Mouse (Mus musculus) spleen, postnatal 0 days (tissue): ENCODE measurements around the gene Trir. TPM values are rescaled to one million over a fixed set of nuclear protein-coding genes. Genes with fewer than 3 reads are reported as not detected.

ENCODE experiments used
- polyA plus RNA-seq: library from polyadenylated mRNA; unstranded; fragments of >200 nt; fragmentation: Nextera tagmentation; extraction: Ambion mirVana; gene quantifications from 2 replicates; pipeline ENCODE4 v1.2.1, GENCODE M21; 2015

Trir gene
- 96.0 and 106 TPM in 2 replicates for polyA plus RNA-seq

DNA sequence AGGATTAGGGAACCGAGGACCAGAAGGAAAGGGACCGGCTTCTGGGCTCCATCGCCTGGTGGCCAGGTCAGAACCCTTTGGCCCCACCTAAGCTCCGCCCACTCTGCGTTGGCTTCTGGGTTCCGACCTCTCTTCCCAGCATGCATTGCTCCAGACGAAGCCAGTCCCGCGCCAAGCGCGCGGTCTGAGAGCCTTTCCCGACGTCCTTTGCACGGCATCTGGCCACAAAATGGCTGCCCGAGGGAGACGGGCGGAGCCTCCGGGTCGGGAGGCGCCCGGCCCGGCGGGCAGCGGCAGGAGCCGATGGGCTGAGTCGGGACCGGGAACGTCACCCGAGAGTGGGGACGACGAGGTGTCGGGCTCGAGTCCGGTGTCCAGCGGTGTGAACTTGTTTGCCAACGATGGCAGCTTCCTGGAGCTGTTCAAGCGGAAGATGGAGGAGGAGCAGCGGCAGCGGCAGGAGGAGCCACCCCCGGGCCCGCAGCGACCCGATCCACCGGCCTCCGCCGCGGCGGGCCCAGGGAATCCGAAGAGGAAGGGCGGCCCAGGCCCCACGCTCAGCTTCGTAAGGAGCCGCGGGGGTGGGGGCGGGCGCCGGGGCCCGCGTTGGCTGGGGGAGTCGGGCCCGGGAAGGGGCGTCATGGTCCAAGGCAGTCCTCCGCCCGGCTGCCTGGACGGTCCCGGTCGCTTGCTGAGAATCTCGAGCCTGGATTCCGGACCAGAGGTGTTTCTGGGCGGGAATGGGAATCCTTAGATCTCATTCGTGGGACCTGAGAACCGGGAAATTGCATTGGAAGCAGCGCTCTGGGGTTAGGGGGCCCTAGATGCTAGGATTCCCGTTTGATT, at the start of gene Trir:
Gene Trir, plus strand, starts transcription at position 154 of the 846 bp plus-strand sequence.

GRCm38 (mm10) chr8:84978248-84978940, 48.2 kb upstream of the Trir start, which contains the start of gene Junb:
Junb (minus strand) TSS chr8:84978718.

DNA sequence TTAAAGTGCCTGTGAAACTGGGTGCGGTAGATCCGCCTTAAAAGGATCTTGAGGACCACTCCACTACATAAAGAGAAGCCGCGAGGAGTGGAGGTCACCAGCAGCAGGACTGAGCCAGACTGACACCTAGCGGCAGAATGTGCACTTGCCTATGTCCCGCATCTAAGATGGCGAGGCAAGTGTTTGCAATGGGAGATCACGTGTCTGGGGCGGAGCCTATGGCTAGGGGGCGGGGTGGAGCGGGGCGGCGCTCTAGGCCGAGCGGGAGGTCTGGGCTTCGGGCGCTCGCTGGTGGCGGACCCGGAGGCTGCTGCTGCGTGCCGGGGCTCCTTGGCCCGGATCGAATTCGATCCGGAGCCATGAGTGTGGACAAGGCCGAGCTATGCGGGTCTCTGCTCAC, 36.3 kb upstream of the Trir start, which contains the start of gene Hook2:
Gene Hook2, plus strand, starts transcription at position 255 of the 400 bp plus-strand sequence.

GRCm38 (mm10) chr8:85014431-85014830, 12.2 kb upstream of the Trir start, which contains the start of gene Best2:
Best2 (minus strand) TSS chr8:85014531.

DNA sequence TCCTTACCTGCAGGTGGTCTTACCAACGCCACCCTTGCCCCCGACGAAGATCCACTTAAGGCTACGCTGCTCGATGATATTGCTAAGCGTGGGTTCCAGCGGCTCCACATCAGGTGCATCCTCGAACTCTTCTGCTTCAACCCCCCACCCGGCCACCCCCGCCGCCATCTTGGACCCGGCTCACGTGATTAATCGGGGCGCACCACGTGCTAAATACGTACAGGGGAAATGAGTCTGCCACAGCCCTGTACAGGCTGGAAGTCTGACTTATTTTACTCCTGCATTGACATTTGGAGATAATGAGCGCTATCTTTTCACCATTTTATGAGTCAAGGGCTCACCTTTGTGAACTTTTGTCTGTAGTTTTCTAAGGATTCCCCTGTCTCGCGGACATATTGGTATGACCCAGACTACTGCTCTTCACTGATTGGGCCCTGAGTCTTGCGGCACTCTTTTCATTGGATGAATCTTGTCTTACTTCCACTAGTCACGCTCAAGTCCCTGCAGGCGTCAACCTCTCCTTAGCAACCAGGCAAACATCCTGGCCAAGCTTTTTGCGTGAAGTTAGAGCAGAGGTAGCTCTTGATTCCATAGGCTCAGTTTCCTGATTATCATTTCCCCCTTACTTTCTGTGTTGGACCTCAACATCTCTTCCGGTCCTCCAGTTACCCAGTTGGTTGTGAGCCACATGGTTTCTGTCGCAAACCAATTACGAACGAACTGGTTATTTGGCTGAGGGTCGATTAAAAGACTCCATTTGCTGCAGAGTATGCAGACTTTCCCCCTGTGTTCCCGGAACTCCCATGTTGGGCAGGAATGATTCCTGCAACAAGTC, 1.3 kb upstream of the Trir start, which contains the start of gene Asna1:
Gene Asna1, minus strand, starts transcription at position 184 of the 835 bp plus-strand sequence.

DNA sequence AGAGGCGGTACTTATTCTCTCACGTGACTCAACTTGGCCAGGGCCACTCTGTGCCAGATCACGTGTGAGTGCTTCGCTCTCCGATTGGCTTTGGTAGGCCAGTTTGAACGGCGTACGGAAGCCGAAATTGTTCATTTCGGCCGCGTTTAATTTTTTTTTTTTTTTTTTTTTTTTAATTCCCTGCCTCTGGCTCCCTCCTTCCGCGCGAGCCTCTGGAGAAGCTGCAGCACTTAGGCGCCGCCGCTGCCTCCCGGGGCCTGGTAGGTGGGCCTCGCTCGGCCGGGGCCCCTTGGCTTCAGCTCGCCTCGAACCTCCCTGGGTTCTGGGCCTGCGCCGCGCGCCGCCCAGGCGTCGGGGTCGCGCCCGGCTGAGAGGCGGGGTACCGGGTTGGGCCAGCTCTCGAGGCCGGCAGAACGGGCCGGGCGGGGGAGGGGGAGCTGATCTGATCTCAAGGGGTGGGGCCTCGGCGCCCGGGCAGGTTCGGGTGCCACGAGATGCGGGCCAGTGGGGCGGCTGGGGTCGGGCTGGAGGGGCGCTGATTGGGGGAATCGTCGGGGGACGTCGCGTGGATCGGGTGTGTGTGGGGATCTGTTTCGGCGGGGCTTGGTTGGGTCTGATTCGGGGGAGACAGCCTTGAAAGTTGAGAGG, 10.2 kb downstream of the Trir start, which contains the start of gene Tnpo2:
Gene Tnpo2, plus strand, starts transcription at position 198 of the 648 bp plus-strand sequence.

GRCm38 (mm10) chr8:85059879-85060616, 33.4 kb downstream of the Trir start, which contains the start of gene Fbxw9:
Fbxw9 (plus strand) TSS chr8:85060055.

DNA sequence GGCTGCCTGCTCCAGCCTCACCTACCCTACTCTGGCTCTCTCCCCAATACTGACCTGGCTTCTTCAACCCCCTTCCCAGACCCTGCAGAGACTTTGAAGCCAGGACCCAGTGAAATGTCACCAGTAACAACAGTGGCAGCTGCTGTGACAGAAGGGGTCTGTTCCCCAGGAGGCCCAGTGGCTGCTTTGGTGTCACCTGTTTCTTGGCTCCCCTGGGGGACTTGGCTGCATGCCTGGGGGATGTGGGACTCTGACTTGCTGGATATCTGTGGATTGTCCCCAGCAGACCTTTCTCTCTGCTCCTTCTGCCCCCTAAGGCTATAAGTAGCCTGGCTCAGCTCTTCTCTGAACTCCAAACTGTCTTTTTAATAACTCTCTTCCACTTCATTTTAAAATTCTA, 41.4 kb downstream of the Trir start, which contains the start of gene Gm5741:
Gene Gm5741, minus strand, starts transcription at position 1 of the 400 bp plus-strand sequence.

DNA sequence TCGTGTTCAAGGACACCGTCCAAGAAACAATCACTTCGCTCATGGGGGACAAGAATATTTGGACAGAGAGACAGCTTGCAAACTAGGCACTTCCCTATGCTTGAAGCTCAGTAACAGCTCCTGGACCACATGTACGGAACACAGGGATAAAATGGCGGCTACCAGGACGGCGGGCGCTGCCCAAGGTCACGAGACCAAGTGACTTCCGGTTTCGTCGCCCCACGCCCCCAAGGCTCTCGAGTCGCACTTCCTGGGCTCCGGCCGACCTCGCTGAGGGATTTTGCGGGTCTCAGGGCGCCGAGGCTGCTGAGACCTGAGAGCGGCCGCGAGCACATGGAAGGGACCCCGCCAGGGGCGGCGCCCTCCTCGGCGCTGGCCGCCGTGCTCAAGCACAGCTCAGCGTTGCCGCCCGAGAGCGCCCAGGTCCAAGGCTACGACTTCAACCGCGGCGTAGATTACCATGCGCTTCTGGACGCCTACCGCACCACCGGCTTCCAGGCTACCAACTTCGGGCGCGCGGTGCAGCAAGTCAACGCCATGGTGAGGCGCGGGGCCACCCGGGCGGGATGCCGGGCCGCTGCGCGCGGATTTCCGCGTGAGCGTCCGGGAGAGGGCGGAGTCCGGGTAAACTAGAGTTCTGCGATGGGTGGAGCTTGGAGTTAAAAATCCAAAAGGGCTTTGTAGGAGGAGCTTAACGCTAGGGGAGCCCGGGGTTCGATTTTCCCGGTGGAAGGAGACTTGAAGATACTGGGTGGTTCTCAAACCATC, 45.1 kb downstream of the Trir start, which contains the start of gene Dhps:
Gene Dhps, plus strand, starts transcription at position 244 of the 768 bp plus-strand sequence.

Other genes with a start within 250 kb of the Trir start
- gene Nfix, start 226.5 kb upstream of the Trir start, polyA plus RNA-seq, result 14.2 and 15.5 TPM in 2 replicates
- gene Dand5, start 204.0 kb upstream of the Trir start, polyA plus RNA-seq, result 3.4 and 3.7 TPM in 2 replicates
- 42.0 and 45.4 TPM in 2 replicates for gene Gadd45gip1, start 195.3 kb upstream of the Trir start, polyA plus RNA-seq
- gene Rad23a, start 186.2 kb upstream of the Trir start, polyA plus RNA-seq, result 257 and 273 TPM in 2 replicates
- gene Calr, start 179.9 kb upstream of the Trir start, polyA plus RNA-seq, result 262 and 293 TPM in 2 replicates
- 63.1 and 64.4 TPM in 2 replicates for gene Farsa, start 169.8 kb upstream of the Trir start, polyA plus RNA-seq
- 100 and 115 TPM in 2 replicates for gene Syce2, start 154.7 kb upstream of the Trir start, polyA plus RNA-seq
- 22.5 and 24.8 TPM in 2 replicates for gene Gcdh, start 132.9 kb upstream of the Trir start, polyA plus RNA-seq
- 323 and 405 TPM in 2 replicates for gene Klf1, start 124.9 kb upstream of the Trir start, polyA plus RNA-seq
- gene Dnase2a, start 118.3 kb upstream of the Trir start, polyA plus RNA-seq, result 29.2 TPM in 2 replicates
- 0.22 and 0.30 TPM in 2 replicates for gene Mast1, start 89.5 kb upstream of the Trir start, polyA plus RNA-seq
- 0.19 TPM in 1 of 2 replicates, not detected in the other for gene Rtbdn, start 79.8 kb upstream of the Trir start, polyA plus RNA-seq
- not detected in 2 replicates for gene Gm49661, start 57.4 kb upstream of the Trir start, polyA plus RNA-seq
- gene Prdx2, start 57.2 kb upstream of the Trir start, polyA plus RNA-seq, result 1,795 and 2,054 TPM in 2 replicates
- 139 and 165 TPM in 2 replicates for gene Rnaseh2a, start 57.1 kb upstream of the Trir start, polyA plus RNA-seq
- 22.6 and 26.1 TPM in 2 replicates for gene Junb, start 48.1 kb upstream of the Trir start, polyA plus RNA-seq
- 5.2 and 5.7 TPM in 2 replicates for gene Hook2, start 36.2 kb upstream of the Trir start, polyA plus RNA-seq
- gene Best2, start 12.3 kb upstream of the Trir start, polyA plus RNA-seq, result 0.08 TPM in 1 of 2 replicates, not detected in the other
- 59.9 and 62.1 TPM in 2 replicates for gene Asna1, start 1.5 kb upstream of the Trir start, polyA plus RNA-seq
- 16.3 and 17.1 TPM in 2 replicates for gene Tnpo2, start 10.1 kb downstream of the Trir start, polyA plus RNA-seq
- 7.7 and 11.9 TPM in 2 replicates for gene Fbxw9, start 33.2 kb downstream of the Trir start, polyA plus RNA-seq
- gene Gm5741, start 41.2 kb downstream of the Trir start, polyA plus RNA-seq, result 0.51 TPM in 1 of 2 replicates, not detected in the other
- gene Dhps, start 44.9 kb downstream of the Trir start, polyA plus RNA-seq, result 34.8 and 37.4 TPM in 2 replicates
- gene Wdr83os, start 53.9 kb downstream of the Trir start, polyA plus RNA-seq, result 100 and 103 TPM in 2 replicates
- 28.5 and 33.2 TPM in 2 replicates for gene Wdr83, start 54.5 kb downstream of the Trir start, polyA plus RNA-seq
- gene Man2b1, start 56.4 kb downstream of the Trir start, polyA plus RNA-seq, result 41.9 and 56.5 TPM in 2 replicates
- 0.40 and 0.47 TPM in 2 replicates for gene Zfp791, start 96.3 kb downstream of the Trir start, polyA plus RNA-seq
- not detected in 2 replicates for gene Cks1brt, start 125.1 kb downstream of the Trir start, polyA plus RNA-seq
- not detected in 2 replicates for gene Olfr371, start 199.2 kb downstream of the Trir start, polyA plus RNA-seq